Mouse (Mus musculus): ENCODE results near the gene Sdhc. TPM values are rescaled to one million over a fixed set of nuclear protein-coding genes. Genes with fewer than 3 reads are reported as not detected.
"Not testable (repeated sequence)": the region's sequence is repeated elsewhere in the genome, so short reads cannot be mapped to it uniquely, and the experiment has no call there.

Sdhc gene
- total RNA-seq, 2 experiments from 2014 or later, result 195 to 207 TPM

DNA sequence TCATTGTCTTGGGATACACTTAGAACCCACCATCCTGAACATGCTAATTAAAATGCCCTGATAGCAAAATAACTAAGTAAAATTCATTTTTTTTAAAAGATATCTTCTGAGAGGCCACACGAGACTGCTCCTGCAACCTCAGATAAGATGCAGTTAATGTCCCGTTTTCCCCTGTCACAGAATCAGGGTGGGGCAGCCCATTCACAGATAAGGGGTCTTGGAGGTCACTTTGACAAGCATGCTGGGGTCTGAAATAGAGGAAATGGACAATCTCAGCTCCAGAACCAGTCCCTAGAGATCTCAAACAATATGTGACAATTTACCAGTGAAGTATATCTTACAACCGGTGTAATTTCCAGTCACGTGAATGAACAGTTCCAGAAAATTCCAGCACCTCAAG lies 34.1 kb downstream of the Sdhc start:
- DNase-seq (ENCODE audit: low spot score in 2 of 2), result no peak

DNA sequence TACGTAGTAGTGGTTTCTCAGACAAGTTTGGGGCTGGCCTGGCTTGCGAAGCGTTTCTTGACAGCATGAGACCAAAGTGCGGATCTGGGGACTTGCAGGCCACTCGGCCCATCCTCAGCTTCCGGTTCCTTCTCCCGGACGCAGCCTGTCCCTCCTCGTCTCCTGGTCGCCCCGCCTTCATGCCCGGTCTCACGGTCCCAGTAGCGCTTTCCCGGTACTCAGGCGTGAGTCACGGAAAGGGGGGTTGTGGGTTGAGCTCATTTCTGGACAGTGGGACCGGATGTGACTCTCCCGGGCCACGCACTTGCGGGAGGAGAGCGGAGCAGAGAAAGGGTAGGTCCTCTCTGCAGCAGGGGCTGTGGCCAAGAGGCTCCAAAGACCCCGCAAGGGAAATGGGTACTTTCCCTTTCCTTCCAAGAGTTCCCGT lies 36.5 kb downstream of the Sdhc start, which contains the start of gene Cfap126:
Cfap126 (plus strand) TSS at position 46 of the 427 bp plus-strand sequence.
- DNase-seq (ENCODE audit: low spot score in 2 of 2), result peak; percentile 53 to 56

DNA sequence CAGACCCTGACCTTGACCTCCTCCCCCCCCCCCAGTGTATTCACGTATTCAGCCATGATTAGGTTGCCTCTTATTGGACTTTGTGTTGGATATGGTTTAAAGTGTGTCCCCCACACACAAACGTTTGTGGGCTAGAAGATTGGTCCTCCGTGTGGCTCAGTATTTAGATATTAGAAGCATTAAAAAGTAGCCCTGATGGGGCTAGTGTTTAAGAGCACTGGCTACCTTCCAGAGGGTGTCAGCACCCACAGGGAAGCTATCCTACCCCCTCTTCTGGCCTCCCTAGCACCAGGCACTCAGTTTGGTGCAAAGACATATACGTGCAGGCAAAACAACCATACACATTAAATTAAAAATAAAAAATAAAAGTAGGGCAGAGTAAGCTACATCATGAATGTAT lies 37.4 kb downstream of the Sdhc start:
- DNase-seq (ENCODE audit: low spot score in 2 of 2), result no peak

DNA sequence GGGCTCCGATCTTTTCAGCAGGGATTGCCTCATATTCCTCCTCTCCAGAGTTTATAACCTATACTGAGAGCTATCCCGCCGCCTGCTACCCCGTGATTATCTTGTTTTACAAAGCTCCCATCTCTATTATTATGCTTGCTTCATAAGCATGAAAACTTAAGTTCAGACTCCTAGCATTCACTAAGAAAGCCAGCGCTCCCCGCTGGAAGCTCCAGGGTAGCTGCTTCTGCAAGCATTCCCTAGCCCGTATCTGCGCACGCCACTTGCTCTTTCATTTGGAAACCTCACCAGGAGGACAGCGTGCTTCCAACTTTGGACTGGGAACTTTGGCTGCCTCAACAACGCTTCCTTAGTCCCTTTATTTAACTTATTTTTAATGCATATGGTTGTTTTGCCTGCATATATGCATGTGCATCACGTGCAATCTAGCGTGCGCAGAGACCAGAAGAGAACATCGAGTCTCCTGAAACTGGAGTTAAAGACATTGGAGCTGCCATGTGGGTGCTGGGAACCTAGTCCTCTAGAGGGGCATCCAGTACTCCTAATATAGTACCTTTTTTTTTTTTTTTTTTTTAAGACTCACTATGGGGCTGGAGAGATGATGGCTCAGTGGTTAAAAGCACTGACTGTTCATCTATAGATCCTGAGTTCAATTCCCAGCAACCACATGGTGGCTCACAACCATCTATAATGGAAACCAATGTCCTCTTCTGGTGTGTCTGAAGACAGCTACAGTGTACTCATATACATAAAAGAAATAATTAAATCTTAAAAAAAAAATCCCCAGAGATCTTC lies 38.4 kb downstream of the Sdhc start:
- peak; percentile 16 to 44 for DNase-seq (ENCODE audit: low spot score in 2 of 2)

DNA sequence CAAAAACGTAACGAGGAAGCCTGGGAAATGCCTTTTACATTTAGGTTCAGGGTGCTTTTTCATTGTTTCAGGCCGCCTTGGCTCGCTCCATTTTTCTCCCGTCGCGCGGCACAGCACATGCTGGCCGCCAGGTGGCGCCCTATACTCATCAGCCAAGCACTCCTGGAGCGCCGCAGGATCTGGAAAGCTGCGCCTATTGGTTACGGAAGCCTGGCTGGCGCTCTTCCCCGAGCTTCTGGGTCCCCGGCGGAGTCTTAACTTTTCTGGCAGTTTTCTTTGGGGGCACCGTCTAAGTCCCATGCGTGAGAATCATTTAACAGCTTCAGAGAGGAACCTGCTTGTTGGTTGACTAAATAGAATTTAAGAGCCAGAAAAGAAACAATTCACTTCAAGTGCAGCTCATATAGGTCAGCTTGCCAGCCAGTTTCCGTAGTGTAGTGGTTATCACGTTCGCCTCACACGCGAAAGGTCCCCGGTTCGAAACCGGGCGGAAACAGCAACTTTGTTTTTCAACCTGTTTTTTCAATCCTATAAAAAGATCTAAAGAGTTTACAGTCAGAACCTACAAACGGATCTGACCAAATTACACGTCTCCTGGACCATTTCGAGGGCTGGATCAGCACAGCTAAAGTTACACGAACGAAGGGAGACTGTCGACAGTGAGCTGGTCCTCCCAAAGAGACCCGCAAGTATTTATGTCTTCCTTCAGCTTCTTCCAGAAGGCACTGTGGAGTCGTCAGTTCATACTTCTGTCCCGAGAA lies 39.2 kb downstream of the Sdhc start:
- peak; percentile 91 to 97 for DNase-seq (ENCODE audit: low spot score in 2 of 2)

DNA sequence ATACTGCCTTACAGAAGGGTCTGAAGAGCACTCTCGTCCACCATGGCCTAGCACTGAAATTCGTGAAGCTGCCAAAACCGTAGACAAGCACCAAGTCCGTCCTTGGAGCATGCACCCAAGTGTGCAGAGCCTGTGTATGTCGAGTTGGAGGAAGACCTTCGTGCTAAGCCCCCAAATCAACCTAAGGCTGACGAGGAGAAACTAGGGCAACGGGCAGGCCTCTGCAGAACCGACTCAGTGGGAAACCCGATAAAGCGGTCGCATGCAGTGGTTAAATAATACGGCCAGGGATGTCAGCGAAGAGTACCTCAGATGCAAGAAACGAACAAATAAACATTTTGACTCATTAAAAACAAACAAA lies 39.8 kb downstream of the Sdhc start:
- no peak for DNase-seq (ENCODE audit: low spot score in 2 of 2)

DNA sequence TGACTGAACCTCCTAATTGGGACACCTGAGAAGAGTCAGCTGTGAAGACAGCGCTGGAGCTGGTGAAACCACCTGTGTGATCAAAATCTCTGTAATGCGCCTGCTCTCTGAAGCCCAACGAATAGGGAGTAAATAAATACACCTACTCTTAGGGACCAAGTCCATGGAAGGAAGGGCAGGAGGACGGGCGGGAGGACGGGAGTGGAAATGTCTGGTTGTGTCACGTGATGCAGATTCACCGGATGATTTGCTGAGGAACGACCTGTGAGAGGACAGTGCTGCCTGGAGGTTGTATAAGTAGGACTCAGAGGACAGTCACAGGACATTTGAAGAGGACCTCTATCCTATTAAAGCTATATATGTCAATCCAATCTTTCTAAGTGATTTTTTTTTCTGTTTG lies 40.8 kb downstream of the Sdhc start:
- DNase-seq (ENCODE audit: low spot score in 2 of 2), result no peak

DNA sequence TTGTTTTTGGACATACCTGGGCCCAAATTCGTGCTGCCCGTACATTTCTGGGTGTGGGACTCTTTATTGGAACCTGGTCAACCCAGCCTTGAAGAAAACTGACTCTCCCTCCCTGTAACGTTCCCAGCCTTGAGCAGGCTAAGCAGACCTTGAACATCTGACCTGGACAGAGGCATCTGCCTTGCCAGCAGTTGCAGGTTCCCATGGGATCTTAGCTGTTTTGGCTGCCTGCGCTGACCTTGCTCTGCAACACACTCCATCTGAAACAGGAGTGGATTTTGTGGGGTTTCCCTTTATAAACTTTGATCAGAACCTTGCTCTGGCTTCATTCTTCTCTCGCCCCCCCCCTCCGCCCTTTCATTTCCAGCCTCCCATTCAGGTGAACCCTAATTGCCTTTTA lies 45.2 kb downstream of the Sdhc start:
- DNase-seq (ENCODE audit: low spot score in 2 of 2), result no peak

DNA sequence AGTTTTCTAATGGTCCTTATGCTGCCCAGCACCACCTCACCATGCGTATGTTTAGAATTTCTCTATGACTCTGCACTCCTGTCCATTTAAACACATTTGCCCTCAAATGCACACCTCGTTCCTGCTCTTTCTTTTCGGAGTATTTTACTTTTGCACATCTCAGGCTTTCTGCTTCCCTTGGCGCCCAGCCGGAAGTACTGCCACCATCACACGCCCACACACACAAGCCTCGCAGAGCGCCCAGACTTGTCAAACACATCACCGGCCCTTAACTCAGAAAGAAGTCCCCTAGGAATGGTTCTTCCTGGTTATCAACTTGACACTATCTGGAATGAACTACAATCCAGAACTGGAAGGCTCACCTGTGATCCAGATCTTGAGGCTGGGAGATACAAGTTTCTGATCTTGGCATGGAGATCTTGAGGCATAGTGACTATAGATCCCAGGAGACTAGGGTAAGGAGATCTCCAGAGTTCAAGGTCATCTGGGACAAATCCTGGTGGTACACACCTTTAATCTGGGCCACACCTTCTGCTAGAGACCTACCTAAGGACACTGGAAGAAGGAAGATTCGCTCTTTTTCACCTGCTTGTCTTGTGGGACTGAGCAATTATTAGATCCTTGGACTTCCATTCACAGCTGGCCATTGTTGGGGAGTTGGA lies 47.1 kb downstream of the Sdhc start:
- peak in 1 of 2 experiments; percentile 62 for DNase-seq (ENCODE audit: low spot score in 2 of 2)

DNA sequence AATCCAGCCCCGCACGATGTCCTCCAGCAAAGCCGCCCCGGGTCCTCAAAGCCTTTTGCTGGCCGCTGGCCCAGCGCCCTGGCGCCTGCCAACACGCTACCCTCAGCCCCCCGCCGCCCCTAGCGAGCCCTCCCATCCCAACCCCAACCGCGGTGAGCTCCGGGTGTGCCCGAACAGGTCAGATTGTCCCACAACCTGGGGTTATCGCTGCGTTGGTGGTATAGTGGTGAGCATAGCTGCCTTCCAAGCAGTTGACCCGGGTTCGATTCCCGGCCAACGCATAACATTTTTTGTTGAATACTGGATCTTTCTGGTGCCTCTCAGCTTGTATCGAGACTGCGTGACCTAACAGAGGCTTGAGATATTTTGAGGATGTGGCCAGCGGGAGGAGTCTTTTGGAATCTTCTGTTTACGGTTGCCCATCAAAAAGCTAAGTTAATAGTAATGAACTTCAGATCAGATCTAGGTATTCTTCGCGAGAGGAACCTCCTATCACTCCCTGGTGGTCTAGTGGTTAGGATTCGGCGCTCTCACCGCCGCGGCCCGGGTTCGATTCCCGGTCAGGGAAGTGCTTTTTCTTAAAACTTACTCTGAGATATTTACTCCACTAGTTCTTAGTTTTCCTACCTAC lies 47.7 kb downstream of the Sdhc start:
- peak; percentile 87 to 90 for DNase-seq (ENCODE audit: low spot score in 2 of 2)

DNA sequence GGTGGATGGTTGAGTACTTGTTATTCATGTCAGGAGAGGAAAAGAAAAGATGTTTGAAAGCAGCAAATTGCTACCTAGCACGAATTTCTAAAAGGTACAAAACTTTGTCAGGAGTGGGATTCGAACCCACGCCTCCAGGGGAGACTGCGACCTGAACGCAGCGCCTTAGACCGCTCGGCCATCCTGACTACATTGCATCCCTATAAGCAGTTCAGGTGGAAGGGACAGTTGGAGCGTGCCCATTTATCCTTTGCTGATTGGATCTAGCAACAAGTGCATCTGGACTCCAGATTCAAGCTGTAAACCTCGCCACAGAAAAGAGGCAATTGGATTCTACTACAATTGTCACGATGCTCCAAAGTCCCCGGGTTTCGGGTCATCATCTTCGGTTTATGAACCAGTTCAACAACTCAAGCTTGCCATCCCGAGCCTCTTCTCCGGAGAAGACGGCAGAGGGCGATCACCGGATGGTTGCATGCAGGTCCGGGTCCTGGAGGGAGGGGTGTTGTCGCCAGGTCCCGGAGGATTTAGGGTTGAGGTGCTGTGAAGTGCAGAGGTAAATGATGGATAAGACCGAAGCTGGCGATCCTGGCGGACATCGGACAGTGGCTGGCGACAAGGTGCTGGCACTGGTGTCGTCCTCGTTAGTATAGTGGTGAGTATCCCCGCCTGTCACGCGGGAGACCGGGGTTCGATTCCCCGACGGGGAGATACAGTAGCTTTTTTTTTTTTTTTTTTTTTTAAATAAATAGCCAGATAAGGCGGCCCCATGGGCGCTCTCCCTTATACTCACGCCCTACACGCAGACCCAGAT lies 48.5 kb downstream of the Sdhc start:
- peak; percentile 91 to 92 for DNase-seq (ENCODE audit: low spot score in 2 of 2)

DNA sequence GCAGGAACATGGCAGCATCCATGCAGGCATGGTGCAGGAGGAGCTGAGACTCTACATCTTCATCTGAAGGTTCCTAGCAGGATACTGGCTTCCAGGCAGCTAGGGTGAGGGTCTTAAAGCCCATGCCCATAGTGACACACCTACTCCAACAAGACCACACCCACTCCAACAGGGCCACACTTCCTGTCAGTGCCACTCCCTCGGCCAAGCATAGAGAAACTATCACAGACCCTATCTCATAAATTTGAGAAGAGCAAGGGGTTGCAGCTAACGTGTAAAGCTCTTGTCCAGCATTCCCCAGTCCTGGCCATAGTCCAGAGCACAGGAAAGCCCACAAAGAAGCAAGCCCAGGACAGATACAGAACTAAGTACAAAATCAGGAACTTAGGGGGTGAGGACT lies 49.4 kb downstream of the Sdhc start:
- no peak for DNase-seq (ENCODE audit: low spot score in 2 of 2)

DNA sequence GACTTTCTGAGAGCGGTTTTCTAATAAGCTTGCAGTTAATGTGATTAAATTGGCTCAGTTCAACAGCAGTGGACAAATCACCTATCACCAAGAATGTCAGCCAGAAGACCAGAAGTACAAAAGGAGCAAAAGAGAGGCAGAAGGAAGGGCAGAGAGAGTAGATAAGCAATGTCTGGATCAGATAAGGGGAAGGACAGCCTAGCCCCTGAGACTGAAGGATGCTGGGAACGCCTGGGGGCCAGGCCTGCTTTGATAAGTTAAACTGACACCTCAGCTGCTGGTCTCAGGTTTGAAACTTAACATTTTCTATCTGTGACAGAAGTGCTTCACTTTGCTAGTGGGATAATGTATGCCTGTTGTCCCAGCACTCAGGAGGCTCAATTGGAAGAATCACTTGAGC lies 52.8 kb downstream of the Sdhc start:
- DNase-seq (ENCODE audit: low spot score in 2 of 2), result no peak

DNA sequence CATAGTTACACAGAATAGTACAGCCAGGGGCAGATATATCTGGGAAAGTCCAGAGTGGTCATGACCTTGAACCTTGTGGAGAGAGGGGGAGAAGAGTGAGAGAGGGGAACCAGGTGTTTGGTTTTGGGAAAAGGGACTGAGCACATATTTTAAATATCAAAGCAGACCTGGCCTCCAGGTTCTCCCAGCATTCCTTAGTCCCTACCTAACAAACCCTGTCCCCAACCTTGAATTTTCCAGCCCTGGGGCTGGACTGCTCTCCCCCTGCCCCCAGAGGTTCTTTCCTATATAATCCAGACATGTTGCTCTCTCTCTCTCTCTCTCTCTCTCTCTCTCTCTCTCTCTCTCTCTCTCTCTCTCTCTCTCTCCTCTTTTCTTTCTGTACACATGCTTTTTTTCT lies 53.3 kb downstream of the Sdhc start:
- DNase-seq (ENCODE audit: low spot score in 2 of 2), result no peak

DNA sequence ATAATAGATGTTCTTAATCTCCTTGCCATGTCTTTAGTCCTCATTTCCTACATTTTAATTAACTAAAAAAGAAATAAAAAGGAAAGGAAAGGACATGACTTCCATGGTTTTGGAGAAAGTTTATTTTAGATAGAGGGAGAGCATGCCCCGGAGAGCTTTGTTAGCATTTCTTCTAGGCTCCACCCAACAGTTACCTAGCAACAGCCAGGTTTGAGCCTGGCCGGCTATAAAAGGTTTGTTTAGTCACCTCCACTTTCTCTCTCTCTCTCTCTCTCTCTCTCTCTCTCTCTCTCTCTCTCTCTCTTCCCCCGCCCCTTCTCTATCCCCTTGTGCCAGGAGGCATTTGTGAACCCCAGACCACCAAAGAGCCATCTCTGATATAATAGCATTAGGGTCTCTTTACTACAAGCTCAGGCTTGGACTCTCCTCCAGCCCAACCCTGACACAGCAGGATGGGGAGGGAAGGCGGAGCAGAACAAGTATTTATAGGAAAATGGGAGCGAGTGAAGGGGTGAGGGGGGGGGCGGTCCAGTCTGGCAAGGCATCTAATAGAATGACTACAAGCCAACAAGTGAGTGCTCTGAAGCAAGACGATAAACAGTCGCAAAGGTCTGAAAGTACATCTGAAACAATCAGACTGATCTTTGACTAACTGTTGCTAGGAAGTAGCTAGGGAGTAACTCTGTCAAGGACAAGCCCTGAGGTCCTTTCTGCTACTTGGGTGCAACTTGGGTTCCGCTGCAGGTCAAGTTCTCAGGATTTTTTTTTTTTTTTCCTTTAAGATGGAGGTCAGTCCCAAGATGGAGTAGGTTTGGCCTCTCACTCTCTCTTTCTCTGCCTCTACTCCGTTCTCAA lies 54.1 kb downstream of the Sdhc start:
- DNase-seq (ENCODE audit: low spot score in 2 of 2), result no peak

DNA sequence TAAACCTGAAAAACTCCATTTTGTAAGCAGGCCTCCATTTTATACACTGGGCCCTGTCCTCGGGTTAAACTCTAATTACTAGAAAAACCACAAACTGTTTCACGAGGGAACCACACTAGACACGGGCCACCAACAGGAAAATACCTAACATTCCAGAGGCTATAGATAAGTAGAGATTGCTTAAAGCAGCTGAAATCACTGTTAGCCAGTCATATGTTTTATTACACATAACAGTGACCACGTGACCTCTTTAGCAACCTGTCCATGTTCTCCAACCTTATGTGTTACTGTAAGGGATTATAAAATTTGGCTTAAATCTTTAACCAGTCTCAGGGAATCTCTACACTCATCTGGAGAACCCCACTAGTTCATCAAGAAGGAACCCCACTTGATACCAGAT lies 56.0 kb downstream of the Sdhc start:
- no peak for DNase-seq (ENCODE audit: low spot score in 2 of 2)

DNA sequence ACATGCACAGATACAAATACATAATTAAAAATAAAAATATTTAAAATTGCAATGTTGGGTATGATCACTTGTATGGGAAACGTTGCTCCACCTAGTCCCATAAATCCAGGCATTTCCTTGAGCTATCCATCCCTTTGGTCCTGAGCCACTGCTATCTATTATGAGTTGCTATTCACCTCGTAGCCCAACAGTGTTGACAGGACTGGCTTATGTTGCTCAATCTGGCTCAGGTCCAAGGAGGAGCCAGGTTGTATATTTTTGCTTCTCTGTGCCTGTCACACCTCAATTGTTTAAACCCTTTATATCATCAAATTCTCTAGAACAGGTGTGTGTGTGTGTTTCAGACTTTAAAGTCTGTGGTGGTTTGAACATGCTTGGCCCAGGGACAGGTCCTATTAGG lies 59.6 kb downstream of the Sdhc start:
- no peak for DNase-seq (ENCODE audit: low spot score in 2 of 2)

DNA sequence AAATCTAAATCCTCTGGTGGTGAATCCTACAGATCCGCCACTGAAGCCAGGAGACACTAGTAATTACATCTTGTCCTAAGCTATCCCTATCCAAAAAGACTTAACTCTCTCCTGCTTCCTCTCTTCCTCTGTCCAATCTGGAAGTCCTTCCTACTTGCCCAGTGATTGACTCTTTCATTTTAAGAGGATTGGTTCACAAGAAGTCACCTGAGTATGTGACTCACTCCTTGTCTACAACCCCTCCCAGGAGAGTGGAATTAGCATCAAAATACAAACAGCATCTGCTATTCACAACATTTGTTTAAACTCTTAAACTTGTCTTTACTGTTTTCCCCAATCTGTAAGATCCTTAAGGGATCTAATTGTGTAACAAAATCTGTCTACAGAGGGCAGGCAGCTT lies 60.5 kb downstream of the Sdhc start:
- DNase-seq (ENCODE audit: low spot score in 2 of 2), result no peak

DNA sequence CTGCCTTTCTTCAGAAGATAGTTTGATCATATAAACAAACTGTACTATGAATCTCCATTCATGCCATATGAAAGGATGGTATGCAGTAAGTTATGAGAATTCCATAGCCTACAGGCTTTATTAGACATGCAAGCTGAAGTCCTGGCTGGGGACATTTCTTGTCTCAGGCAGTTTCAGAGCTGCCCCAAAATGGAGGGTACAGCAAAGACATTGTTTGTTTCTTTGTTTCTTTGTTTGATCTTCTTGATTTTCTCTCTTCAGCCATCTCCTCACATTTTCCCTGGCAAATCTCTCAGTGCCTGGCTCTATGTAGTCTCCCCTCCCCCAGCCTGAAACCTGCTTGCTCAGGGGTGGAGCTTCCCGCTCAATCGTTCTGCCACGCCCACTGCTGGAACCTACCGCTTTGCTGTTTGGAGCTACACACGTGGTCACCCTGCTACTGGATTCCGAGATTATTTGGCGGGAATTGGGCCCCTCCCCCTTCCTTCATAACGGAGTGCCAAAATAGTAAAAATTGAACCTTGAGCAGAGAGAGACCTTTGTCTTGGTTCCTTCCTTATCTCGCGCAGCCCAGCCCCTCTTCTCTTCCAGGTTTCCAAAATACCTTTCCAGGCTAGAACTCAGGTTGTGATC lies 62.0 kb downstream of the Sdhc start:
- not testable (repeated sequence) for DNase-seq (ENCODE audit: low spot score in 2 of 2)

Measured in left cerebral cortex, adult 18-20 months (tissue).